Mouse (Mus musculus): Measurements from ENCODE around the gene Srl. TPM values are rescaled to one million over a fixed set of nuclear protein-coding genes. Genes with fewer than 3 reads are reported as not detected.
"Not testable (repeated sequence)": the region's sequence is repeated elsewhere in the genome, so short reads cannot be mapped to it uniquely, and the experiment has no call there.

Gene Srl
- polyA plus RNA-seq, 1 experiment = 11.4 TPM

GRCm38 (mm10) chr16:4489114-4489624 lies 52.4 kb downstream of the Srl start:
- no peak overlapping the region for H3K4me3 ChIP-seq (ENCODE audit: insufficient read depth, poor library complexity, severe bottlenecking)
- no peak overlapping the region for H3ac ChIP-seq (ENCODE audit: control insufficient read depth, insufficient read length, low read depth)
- H3K79me3 ChIP-seq (ENCODE audit: low read depth) = no peaks in the 10 kb centered on the region
- TF ChIP-seq CTCF (IDR thresholded peaks at IDR 0.05; ENCODE audit: control insufficient read depth, insufficient read depth, insufficient read length) (peak; percentile 66), USF1 (IDR thresholded peaks at IDR 0.05; ENCODE audit: low read depth) (no peak)
- H3K36me3 ChIP-seq (ENCODE audit: control insufficient read depth, insufficient read depth) = peaks cover 3% of the 10 kb centered on the region
- H3K27me3 ChIP-seq (ENCODE audit: control insufficient read depth, insufficient read depth, insufficient read length) = no peaks in the 10 kb centered on the region
- no peaks in the 10 kb centered on the region for H3K79me2 ChIP-seq (ENCODE audit: control insufficient read depth, insufficient read depth)

- TF ChIP-seq MAX (IDR thresholded peaks at IDR 0.05) = no peak
- no peak for TF ChIP-seq FOSL1 (IDR thresholded peaks at IDR 0.05; ENCODE audit: insufficient read depth, low read length, poor library complexity, severe bottlenecking)
- no peak for TF ChIP-seq MYOG (IDR thresholded peaks at IDR 0.05; ENCODE audit: control insufficient read depth, extremely low read depth, insufficient read length)
- no peak for TF ChIP-seq MYOD1 (IDR thresholded peaks at IDR 0.05; ENCODE audit: control insufficient read depth, insufficient read length, low read depth)
- TF ChIP-seq CTCF (IDR thresholded peaks at IDR 0.05; ENCODE audit: control insufficient read depth, insufficient read depth, insufficient read length) = no peak
- TF ChIP-seq CEBPB (IDR thresholded peaks at IDR 0.05; ENCODE audit: low read depth) = no peak
- TF ChIP-seq USF1 (IDR thresholded peaks at IDR 0.05; ENCODE audit: low read depth) = no peak
- Histone ChIP-seq H3ac (ENCODE audit: control insufficient read depth, insufficient read length, low read depth) (no peak overlapping the region), H3K4me3 (ENCODE audit: insufficient read depth, poor library complexity, severe bottlenecking) (no peak overlapping the region), H3K27me3 (ENCODE audit: control insufficient read depth, insufficient read depth, insufficient read length) (no peaks in the 10 kb centered on the region), H3K79me2 (ENCODE audit: control insufficient read depth, insufficient read depth) (no peaks in the 10 kb centered on the region), H3K79me3 (ENCODE audit: low read depth) (no peaks in the 10 kb centered on the region), H3K36me3 (ENCODE audit: control insufficient read depth, insufficient read depth) (peaks cover 14% of the 10 kb centered on the region)
These were observed 60.9 kb downstream of the Srl start for GRCm38 (mm10) chr16:4480616-4481265.

- H3K36me3 ChIP-seq (ENCODE audit: control insufficient read depth, insufficient read depth) = peaks cover 3% of the 10 kb centered on the region
- TF ChIP-seq MYOG (IDR thresholded peaks at IDR 0.05; ENCODE audit: control insufficient read depth, extremely low read depth, insufficient read length) (no peak), MYOD1 (IDR thresholded peaks at IDR 0.05; ENCODE audit: control insufficient read depth, insufficient read length, low read depth) (no peak), CTCF (IDR thresholded peaks at IDR 0.05; ENCODE audit: control insufficient read depth, insufficient read depth, insufficient read length) (no peak), MAX (IDR thresholded peaks at IDR 0.05) (no peak), FOSL1 (IDR thresholded peaks at IDR 0.05; ENCODE audit: insufficient read depth, low read length, poor library complexity, severe bottlenecking) (no peak), USF1 (IDR thresholded peaks at IDR 0.05; ENCODE audit: low read depth) (no peak), CEBPB (IDR thresholded peaks at IDR 0.05; ENCODE audit: low read depth) (no peak)
- no peaks in the 10 kb centered on the region for H3K79me3 ChIP-seq (ENCODE audit: low read depth)
- H3K79me2 ChIP-seq (ENCODE audit: control insufficient read depth, insufficient read depth) = no peaks in the 10 kb centered on the region
- no peak overlapping the region for H3K4me3 ChIP-seq (ENCODE audit: insufficient read depth, poor library complexity, severe bottlenecking)
- H3ac ChIP-seq (ENCODE audit: control insufficient read depth, insufficient read length, low read depth) = no peak overlapping the region
- H3K27me3 ChIP-seq (ENCODE audit: control insufficient read depth, insufficient read depth, insufficient read length) = no peaks in the 10 kb centered on the region
These were observed 63.9 kb downstream of the Srl start for GRCm38 (mm10) chr16:4477591-4478215.

- TF ChIP-seq CTCF (IDR thresholded peaks at IDR 0.05; ENCODE audit: control insufficient read depth, insufficient read depth, insufficient read length) (peak; percentile 98), MAX (IDR thresholded peaks at IDR 0.05) (no peak)
- Histone ChIP-seq H3K36me3 (ENCODE audit: control insufficient read depth, insufficient read depth) (no peaks in the 10 kb centered on the region), H3K4me3 (ENCODE audit: insufficient read depth, poor library complexity, severe bottlenecking) (peak overlapping the region; percentile 19), H3K79me2 (ENCODE audit: control insufficient read depth, insufficient read depth) (no peaks in the 10 kb centered on the region), H3ac (ENCODE audit: control insufficient read depth, insufficient read length, low read depth) (peak overlapping the region; percentile 46), H3K27me3 (ENCODE audit: control insufficient read depth, insufficient read depth, insufficient read length) (no peaks in the 10 kb centered on the region), H3K79me3 (ENCODE audit: low read depth) (no peaks in the 10 kb centered on the region)
These were observed 66.5 kb downstream of the Srl start for GRCm38 (mm10) chr16:4474882-4475803.

- not testable (repeated sequence) for H3K79me3 ChIP-seq (ENCODE audit: low read depth); H3K27me3 ChIP-seq (ENCODE audit: control insufficient read depth, insufficient read depth, insufficient read length); H3K36me3 ChIP-seq (ENCODE audit: control insufficient read depth, insufficient read depth); H3K79me2 ChIP-seq (ENCODE audit: control insufficient read depth, insufficient read depth)
- H3ac ChIP-seq (ENCODE audit: control insufficient read depth, insufficient read length, low read depth) = peak overlapping the region; percentile 46
- peak overlapping the region; percentile 19 for H3K4me3 ChIP-seq (ENCODE audit: insufficient read depth, poor library complexity, severe bottlenecking)
These were observed 67.4 kb downstream of the Srl start for GRCm38 (mm10) chr16:4474040-4474881.
